Mouse (Mus musculus) kidney, postnatal 0 days (tissue): ENCODE data around the gene Arrb2. TPM values are rescaled to one million over a fixed set of nuclear protein-coding genes. Genes with fewer than 3 reads are reported as not detected.

Source experiments
- ATAC-seq: fragments of 200-750 bp; cut with Nextera tagmentation; replicated peaks from 2 replicates; pipeline ENCODE4 v1.8.0; 2017; ENCODE audit warnings: low read depth, moderate number of reproducible peaks, moderate TSS enrichment, moderate library complexity; ENCODE audit not compliant: low FRiP score
- DNase-seq: peaks from one replicate; pipeline ENCODE4 v3.0.0-alpha.2; 2016; ENCODE audit warnings: low spot score
- H3K27ac ChIP-seq: fragments of 300-500 bp; sonication (generic); 2 replicates; pipeline ENCODE4 v1.5.1; 2014; ENCODE audit warnings: mild to moderate bottlenecking
- H3K27me3 ChIP-seq: fragments of 300-500 bp; sonication (generic); 2 replicates; pipeline ENCODE4 v1.6.1; 2014; ENCODE audit warnings: low read length, mixed read lengths; ENCODE audit not compliant: insufficient read depth
- H3K36me3 ChIP-seq: fragments of 300-500 bp; sonication (generic); 2 replicates; pipeline ENCODE4 v1.6.1; 2014; ENCODE audit warnings: low read length, mixed read lengths; ENCODE audit not compliant: insufficient read depth
- H3K4me1 ChIP-seq: fragments of 300-500 bp; sonication (generic); replicated peaks from 2 replicates; pipeline ENCODE4 v1.6.1; 2014; ENCODE audit warnings: antibody characterized with exemption, low read length, mixed read lengths; ENCODE audit not compliant: insufficient read depth
- H3K4me2 ChIP-seq: fragments of 300-500 bp; sonication (generic); 2 replicates; pipeline ENCODE4 v1.6.1; 2014; ENCODE audit warnings: mild to moderate bottlenecking, low read length, moderate library complexity, mixed read lengths
- H3K4me3 ChIP-seq: fragments of 300-500 bp; sonication (generic); replicated peaks from 2 replicates; pipeline ENCODE4 v1.5.1; 2014; ENCODE audit warnings: low read depth, low read length
- H3K9ac ChIP-seq: fragments of 300-500 bp; sonication (generic); 2 replicates; pipeline ENCODE4 v1.6.1; 2014; ENCODE audit warnings: low read depth, low read length
- H3K9me3 ChIP-seq: fragments of 300-500 bp; sonication (generic); replicated peaks from 2 replicates; pipeline ENCODE4 v1.6.1; 2016; ENCODE audit warnings: low read length, inconsistent platforms, mixed read lengths
- CTCF ChIP-seq: IDR thresholded peaks from 2 replicates; pipeline ENCODE4 v1.5.1; 2016; ENCODE audit warnings: antibody characterized with exemption, low read depth, mild to moderate bottlenecking, moderate library complexity
- WGBS: fragments of 180-500 bp; shearing (Covaris S2); extraction: QIAGEN DNeasy Blood & Tissue Kit; methylation state at CpG from one replicate; pipeline ENCODE4 v1.1.7; 2014; 5-methylcytosine and 5-hydroxymethylcytosine counted together
- polyA plus RNA-seq: library from polyadenylated mRNA; unstranded; fragments of >200 nt; fragmentation: Nextera tagmentation; extraction: Ambion mirVana; gene quantifications from 2 replicates; pipeline ENCODE4 v1.2.1, GENCODE M21; 2015

The Arrb2 gene
- polyA plus RNA-seq, 1 experiment from 2014 or later, result 13.5 TPM

- H3K27me3 ChIP-seq, result no peaks in the 10 kb centered on the region
- peak overlapping the region; percentile 51 for H3K27ac ChIP-seq
- ATAC-seq (peak; percentile 14; the same call in 1 of the 2 replicates), DNase-seq (peak; percentile 29)
- TF ChIP-seq CTCF, result no peak
- peak overlapping the region; percentile 79 for H3K4me3 ChIP-seq
- H3K4me2 ChIP-seq, result peak overlapping the region; percentile 95
- whole genome bisulfite sequencing, result 10% methylated on average over 15 of the region's 15 CpGs
- 0 out of 2 replicates have a peak, but pooled peaks cover 11% of the 10 kb centered on the region for H3K36me3 ChIP-seq
- peak overlapping the region; percentile 74 for H3K9ac ChIP-seq
- H3K4me1 ChIP-seq, result peaks cover 9% of the 10 kb centered on the region; the same call in 1 of the 2 replicates
- no peaks in the 10 kb centered on the region for H3K9me3 ChIP-seq
Observed at GRCm38 (mm10) chr11:70432895-70433568, 597 bp downstream of the Arrb2 start.

- TF ChIP-seq CTCF, result no peak
- WGBS, result 74% methylated on average over 1 of the region's 1 CpGs
- Histone ChIP-seq H3K9me3 (no peaks in the 10 kb centered on the region), H3K27me3 (no peaks in the 10 kb centered on the region), H3K4me2 (peak overlapping the region; percentile 95; the same call in 1 of the 2 replicates), H3K36me3 (0 out of 2 replicates have a peak, but pooled peaks cover 14% of the 10 kb centered on the region), H3K4me3 (no peak overlapping the region), H3K27ac (no peak overlapping the region), H3K9ac (no peak overlapping the region), H3K4me1 (peaks cover 9% of the 10 kb centered on the region; the same call in 1 of the 2 replicates)
- no peak for DNase-seq
- no peak for ATAC-seq
Observed at GRCm38 (mm10) chr11:70433569-70433943, 1.1 kb downstream of the Arrb2 start.

DNA sequence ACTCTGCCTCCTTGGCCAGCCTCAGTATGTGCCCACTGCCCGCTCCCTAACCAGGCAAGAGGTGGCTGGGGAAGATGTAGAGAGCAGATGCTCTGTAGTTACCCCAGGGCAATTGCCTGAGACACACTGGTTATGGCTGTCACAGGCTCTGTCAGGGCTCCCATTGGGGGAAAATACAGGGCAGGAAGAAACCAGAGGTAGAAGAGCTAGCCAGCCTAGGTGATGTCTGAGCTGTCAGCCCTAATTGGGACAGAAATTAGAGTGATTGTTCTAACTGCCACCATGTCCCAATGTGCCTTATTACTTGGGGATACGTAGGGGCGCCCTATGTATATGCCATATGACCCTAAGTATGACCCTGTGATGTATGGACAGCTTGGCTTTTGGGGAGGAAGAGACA is 1.5 kb downstream of the Arrb2 start:
- H3K4me1 ChIP-seq, result peaks cover 9% of the 10 kb centered on the region; the same call in 1 of the 2 replicates
- TF ChIP-seq CTCF, result no peak
- H3K9ac ChIP-seq, result no peak overlapping the region
- H3K4me3 ChIP-seq, result no peak overlapping the region
- no peak overlapping the region for H3K27ac ChIP-seq
- DNase-seq, result no peak
- no peak overlapping the region for H3K4me2 ChIP-seq
- H3K36me3 ChIP-seq, result 0 out of 2 replicates have a peak, but pooled peaks cover 14% of the 10 kb centered on the region
- H3K9me3 ChIP-seq, result no peaks in the 10 kb centered on the region
- no peak for ATAC-seq
- WGBS, result 91% methylated on average over 3 of the region's 3 CpGs
- no peaks in the 10 kb centered on the region for H3K27me3 ChIP-seq

DNA sequence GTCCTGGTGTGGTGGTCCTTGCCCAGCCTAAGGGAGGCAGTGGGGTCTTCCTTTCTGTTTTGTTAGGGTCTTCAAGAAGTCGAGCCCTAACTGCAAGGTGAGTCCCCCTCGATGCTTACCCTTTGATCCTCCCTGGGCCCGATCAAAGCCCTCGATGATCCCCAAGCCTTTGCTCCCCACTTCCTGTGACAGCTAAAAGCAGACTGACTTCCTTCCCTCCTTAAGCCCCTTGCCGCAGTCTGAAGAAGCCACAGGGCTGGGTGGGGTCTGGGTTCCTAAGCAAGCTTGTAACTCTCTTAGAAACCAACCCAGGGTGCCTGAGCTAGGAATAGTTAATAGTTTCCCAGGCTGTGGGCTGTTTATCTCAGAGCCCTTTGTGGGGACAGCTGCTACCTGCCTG is 3.0 kb downstream of the Arrb2 start:
- no peak for TF ChIP-seq CTCF
- Histone ChIP-seq H3K27ac (no peak overlapping the region), H3K27me3 (no peaks in the 10 kb centered on the region), H3K36me3 (0 out of 2 replicates have a peak, but pooled peaks cover 25% of the 10 kb centered on the region), H3K4me2 (no peak overlapping the region), H3K9ac (0 out of 2 replicates have a peak overlapping the region, but pooled peaks have one; percentile 13), H3K4me1 (peaks cover 9% of the 10 kb centered on the region; the same call in 1 of the 2 replicates), H3K4me3 (no peak overlapping the region), H3K9me3 (no peaks in the 10 kb centered on the region)
- 61% methylated on average over 5 of the region's 5 CpGs for WGBS
- DNase-seq, result no peak
- no peak for ATAC-seq

- 85% methylated on average over 6 of the region's 6 CpGs for WGBS
- H3K4me1 ChIP-seq, result peaks cover 9% of the 10 kb centered on the region; the same call in 1 of the 2 replicates
- no peak overlapping the region for H3K9ac ChIP-seq
- no peak overlapping the region for H3K4me2 ChIP-seq
- H3K4me3 ChIP-seq, result no peak overlapping the region
- TF ChIP-seq CTCF, result no peak
- H3K9me3 ChIP-seq, result no peaks in the 10 kb centered on the region
- H3K36me3 ChIP-seq, result 0 out of 2 replicates have a peak, but pooled peaks cover 25% of the 10 kb centered on the region
- no peaks in the 10 kb centered on the region for H3K27me3 ChIP-seq
- ATAC-seq (no peak), DNase-seq (no peak)
- no peak overlapping the region for H3K27ac ChIP-seq
Observed at GRCm38 (mm10) chr11:70437426-70437825, 5.0 kb downstream of the Arrb2 start.

DNA sequence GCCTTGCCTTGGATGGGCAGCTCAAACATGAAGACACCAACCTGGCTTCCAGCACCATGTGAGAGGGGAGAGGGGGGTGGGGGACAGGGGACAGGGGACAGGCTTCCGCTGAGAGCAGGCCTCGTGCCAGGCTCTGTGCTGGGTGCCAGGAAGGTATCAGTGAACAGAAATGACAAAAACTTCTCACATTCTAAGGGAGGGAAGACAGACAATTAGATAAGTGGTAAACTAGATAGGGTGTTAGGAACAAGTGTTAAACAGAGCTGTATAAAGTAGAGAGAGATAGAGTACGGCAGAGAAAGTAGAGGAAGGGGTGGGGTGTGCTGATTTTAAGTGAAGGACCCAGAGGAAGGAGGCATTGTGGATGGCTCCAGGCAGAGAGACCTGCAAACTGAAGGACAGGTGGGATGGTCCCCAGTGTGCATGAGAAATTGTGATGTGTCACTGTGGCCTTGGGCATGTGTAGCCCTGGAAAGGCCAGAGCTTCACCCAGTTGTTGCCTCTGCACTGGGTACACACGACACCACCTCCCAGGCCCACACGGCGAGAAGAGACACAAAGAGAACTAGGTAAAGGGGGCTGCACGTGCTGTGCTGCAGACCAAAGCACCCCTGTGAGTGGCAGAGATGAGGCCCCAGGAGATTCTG is 6.4 kb downstream of the Arrb2 start:
- Histone ChIP-seq H3K4me1 (no peaks in the 10 kb centered on the region), H3K36me3 (0 out of 2 replicates have a peak, but pooled peaks cover 25% of the 10 kb centered on the region), H3K4me2 (no peak overlapping the region), H3K9ac (no peak overlapping the region), H3K9me3 (no peaks in the 10 kb centered on the region), H3K27me3 (no peaks in the 10 kb centered on the region), H3K4me3 (no peak overlapping the region), H3K27ac (no peak overlapping the region)
- TF ChIP-seq CTCF, result no peak
- ATAC-seq, result no peak
- WGBS, result 88% methylated on average over 7 of the region's 7 CpGs
- DNase-seq, result no peak
